Mouse (Mus musculus) heart, postnatal 36 days (tissue): ENCODE data around the gene Stard13. TPM values are rescaled to one million over a fixed set of nuclear protein-coding genes. Genes with fewer than 3 reads are reported as not detected.

ENCODE experiments used
- DNase-seq, 2 experiments: peaks; one replicate each; pipeline ENCODE4 v3.0.0; 2021 to 2022
- intact Hi-C: fragments of 180-260 bp; cut with DNase I; formaldehyde crosslinking; loops from one replicate; pipeline ENCODE4 v1.15.1; 2025
- total RNA-seq, 2 experiments: library from RNA; stranded (reverse); gene quantifications; 2 replicates each; pipeline ENCODE4 v1.2.3; 2021

Gene Stard13
- total RNA-seq, 2 experiments from 2014 or later = 24.1 to 25.0 TPM

GRCm38 (mm10) chr5:151149509-151149908 is 84.1 kb downstream of the Stard13 start:
- intact Hi-C loops = no loop called here
- DNase-seq = no peak

GRCm38 (mm10) chr5:151148079-151148478 is 85.6 kb downstream of the Stard13 start:
- no peak for DNase-seq
- intact Hi-C loops = no loop called here

- DNase-seq = no peak
- intact Hi-C loops = no loop called here
Measured at GRCm38 (mm10) chr5:151145807-151146206, 87.8 kb downstream of the Stard13 start.

GRCm38 (mm10) chr5:151143955-151144354 is 89.7 kb downstream of the Stard13 start:
- DNase-seq = no peak
- intact Hi-C loops = loop anchor here (2.0 to 5.0 kb wide), 4 partner anchors 45 to 223 kb away; partner anchors contain the start of gene Stard13

GRCm38 (mm10) chr5:151142671-151143601 is 90.7 kb downstream of the Stard13 start:
- intact Hi-C loops = loop anchor here (2.0 to 5.0 kb wide), 4 partner anchors 46 to 224 kb away; partner anchors contain the start of gene Stard13
- peak; percentile 48 to 50 for DNase-seq

GRCm38 (mm10) chr5:151142241-151142640 is 91.4 kb downstream of the Stard13 start:
- intact Hi-C loops = loop anchor here (2.0 to 5.0 kb wide), 4 partner anchors 47 to 225 kb away; partner anchors contain the start of gene Stard13
- no peak for DNase-seq

- no peak for DNase-seq
- intact Hi-C loops = loop anchor here (10.0 kb wide), 1 partner anchor 343 kb away; no protein-coding TSS in a partner anchor
Measured at GRCm38 (mm10) chr5:151137901-151138300, 95.7 kb downstream of the Stard13 start.

- no peak for DNase-seq
- intact Hi-C loops = loop anchor here (10.0 kb wide), 1 partner anchor 343 kb away; no protein-coding TSS in a partner anchor
Measured at GRCm38 (mm10) chr5:151137311-151137710, 96.3 kb downstream of the Stard13 start.

GRCm38 (mm10) chr5:151135965-151136364 is 97.7 kb downstream of the Stard13 start:
- no peak for DNase-seq
- intact Hi-C loops = loop anchor here (10.0 kb wide), 1 partner anchor 341 kb away; no protein-coding TSS in a partner anchor

- no peak for DNase-seq
- intact Hi-C loops = loop anchor here (10.0 kb wide), 1 partner anchor 340 kb away; no protein-coding TSS in a partner anchor
Measured at GRCm38 (mm10) chr5:151135078-151135826, 98.4 kb downstream of the Stard13 start.

- intact Hi-C loops = loop anchor here (10.0 kb wide), 1 partner anchor 339 kb away; no protein-coding TSS in a partner anchor
Measured at GRCm38 (mm10) chr5:151134202-151134601, 99.4 kb downstream of the Stard13 start.

GRCm38 (mm10) chr5:151133744-151134143 is 99.9 kb downstream of the Stard13 start:
- intact Hi-C loops = loop anchor here (10.0 kb wide), 1 partner anchor 339 kb away; no protein-coding TSS in a partner anchor
- DNase-seq = no peak

More at GRCm38 (mm10) chr5:151134202-151134601, 99.4 kb downstream of the Stard13 start:
- no peak for DNase-seq

GRCm38 (mm10) chr5:151129762-151130161 is 103.9 kb downstream of the Stard13 start:
- peak in 1 of 2 experiments; percentile 28 for DNase-seq
- intact Hi-C loops = loop anchor here (10.0 kb wide), 1 partner anchor 335 kb away; no protein-coding TSS in a partner anchor

GRCm38 (mm10) chr5:151127298-151127717 is 106.3 kb downstream of the Stard13 start:
- intact Hi-C loops = no loop called here
- peak in 1 of 2 experiments; percentile 48 for DNase-seq

GRCm38 (mm10) chr5:151126608-151127005 is 107.0 kb downstream of the Stard13 start:
- no peak for DNase-seq
- intact Hi-C loops = no loop called here

- intact Hi-C loops = no loop called here
- DNase-seq = no peak
Measured at GRCm38 (mm10) chr5:151125985-151126607, 107.5 kb downstream of the Stard13 start.

GRCm38 (mm10) chr5:151117846-151118245 is 115.8 kb downstream of the Stard13 start:
- intact Hi-C loops = no loop called here
- no peak for DNase-seq

GRCm38 (mm10) chr5:151116192-151116887 is 117.3 kb downstream of the Stard13 start:
- no peak for DNase-seq
- intact Hi-C loops = no loop called here

GRCm38 (mm10) chr5:151112743-151113142 is 120.9 kb downstream of the Stard13 start:
- DNase-seq = no peak
- intact Hi-C loops = no loop called here
